Mouse (Mus musculus): ENCODE measurements around the gene Tmem186. TPM values are rescaled to one million over a fixed set of nuclear protein-coding genes. Genes with fewer than 3 reads are reported as not detected.

Gene Tmem186
- polyA plus RNA-seq, 1 experiment from 2014 or later, result 16.9 TPM

DNA sequence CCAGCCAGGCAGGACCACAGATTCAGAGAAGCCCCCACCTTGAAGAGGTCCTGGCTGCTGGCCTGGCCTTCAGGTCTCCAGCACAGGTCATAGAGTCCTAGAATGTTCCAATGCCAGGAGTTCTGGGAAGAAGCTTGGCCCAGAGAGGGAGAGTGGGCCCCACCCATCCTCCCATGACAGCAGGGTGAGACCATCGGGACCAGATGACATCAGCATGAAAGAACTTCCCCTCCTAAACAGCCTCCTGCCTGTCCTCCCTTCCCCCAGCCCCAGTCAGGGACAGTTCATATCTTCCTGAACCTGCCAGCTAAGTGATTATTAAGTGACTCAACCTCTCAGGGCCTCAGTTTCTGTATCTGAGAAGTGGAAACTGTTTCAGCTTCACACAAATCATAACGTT is 28.9 kb upstream of the Tmem186 start:
- peaks cover 30% of the 10 kb centered on the region for H3K36me3 ChIP-seq
- no peak overlapping the region for H3K4me3 ChIP-seq
- peak overlapping the region; percentile 21; the same call in 1 of the 2 replicates for H3K4me2 ChIP-seq
- ATAC-seq (ENCODE audit: insufficient number of reproducible peaks, low FRiP score), result 0 out of 2 replicates have a peak, but pooled peaks have one; percentile 22
- H3K27me3 ChIP-seq (replicated peaks), result no peaks in the 10 kb centered on the region
- H3K9ac ChIP-seq, result 0 out of 2 replicates have a peak overlapping the region, but pooled peaks have one; percentile 32
- peak overlapping the region; percentile 77 for H3K27ac ChIP-seq (ENCODE audit: poor library complexity, severe bottlenecking)
- no peaks in the 10 kb centered on the region for H3K9me3 ChIP-seq (replicated peaks)
- peaks cover 76% of the 10 kb centered on the region for H3K4me1 ChIP-seq (replicated peaks)
- 13% methylated on average over 2 of the region's 2 CpGs for WGBS

DNA sequence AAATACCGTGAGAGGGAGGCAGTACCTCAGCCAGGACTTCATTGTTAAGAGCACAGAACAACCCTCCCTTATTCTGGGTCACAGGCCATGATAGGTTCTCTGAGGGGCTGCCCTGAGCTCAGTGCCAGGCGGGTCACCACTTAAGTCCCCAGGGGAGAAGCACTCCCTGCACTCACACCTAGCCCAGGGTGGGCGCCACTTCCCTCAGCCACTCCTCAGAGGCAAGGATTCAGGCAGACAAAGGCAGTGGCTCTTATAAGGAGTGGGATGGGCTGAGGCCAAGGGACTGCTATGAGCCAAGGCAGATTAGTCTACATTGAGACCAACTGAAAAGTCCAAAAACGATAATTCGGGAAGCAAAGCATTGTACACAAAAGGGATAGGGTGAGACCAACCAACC is 27.9 kb upstream of the Tmem186 start:
- H3K4me1 ChIP-seq (replicated peaks), result peaks cover 67% of the 10 kb centered on the region
- no peaks in the 10 kb centered on the region for H3K9me3 ChIP-seq (replicated peaks)
- no peak overlapping the region for H3K4me2 ChIP-seq
- no peak overlapping the region for H3K9ac ChIP-seq
- WGBS, result 82% methylated on average over 5 of the region's 5 CpGs
- no peak for ATAC-seq (ENCODE audit: insufficient number of reproducible peaks, low FRiP score)
- H3K4me3 ChIP-seq, result no peak overlapping the region
- peaks cover 39% of the 10 kb centered on the region for H3K36me3 ChIP-seq
- no peak overlapping the region for H3K27ac ChIP-seq (ENCODE audit: poor library complexity, severe bottlenecking)
- H3K27me3 ChIP-seq (replicated peaks), result no peaks in the 10 kb centered on the region

DNA sequence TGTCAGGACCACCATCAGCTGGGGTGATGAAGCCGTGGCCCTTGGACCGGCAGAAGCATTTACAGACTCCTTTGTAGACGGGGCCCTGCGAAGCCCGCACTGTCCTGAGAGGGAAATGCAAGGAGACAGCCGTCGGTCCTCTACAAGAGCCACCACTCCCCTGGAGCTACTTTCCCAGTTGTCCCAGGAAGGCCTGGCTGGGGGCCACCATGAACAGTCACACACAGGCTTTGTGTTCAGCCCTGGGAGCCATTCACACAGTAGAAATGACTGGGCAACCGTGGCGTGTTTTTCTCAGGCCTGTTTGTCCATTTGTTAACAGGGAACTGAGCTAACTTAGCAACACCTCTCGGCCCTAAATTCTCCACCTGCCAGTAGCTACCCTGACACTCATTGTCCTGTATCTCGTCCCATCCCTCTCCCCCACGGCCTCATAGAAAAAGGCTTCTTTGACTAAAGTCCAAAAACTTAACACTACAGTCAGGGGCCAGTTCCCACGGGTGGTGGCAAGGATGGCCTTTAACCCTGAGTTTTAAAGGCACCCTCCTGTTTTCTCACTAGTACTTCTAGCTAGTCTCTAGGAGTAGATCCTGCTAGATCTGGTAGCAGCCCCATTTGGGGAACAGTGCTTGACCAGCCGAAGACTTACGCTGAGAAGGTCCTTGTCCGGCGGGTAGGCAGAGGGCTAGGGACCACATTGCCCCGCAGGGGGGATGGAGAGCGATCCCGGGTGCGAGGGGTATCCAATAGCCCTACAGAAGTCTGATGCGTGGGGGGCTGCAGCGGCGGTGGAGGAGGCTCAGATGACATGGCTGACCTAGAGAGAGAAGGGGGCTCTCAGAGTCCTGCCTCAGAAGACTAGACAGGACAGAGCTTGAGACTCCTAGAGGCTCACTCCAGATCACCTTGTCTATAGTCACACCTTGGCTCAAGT is 26.4 kb upstream of the Tmem186 start:
- 87% methylated on average over 24 of the region's 24 CpGs for WGBS
- Histone ChIP-seq H3K9ac (no peak overlapping the region), H3K9me3 (replicated peaks) (no peaks in the 10 kb centered on the region), H3K27ac (ENCODE audit: poor library complexity, severe bottlenecking) (0 out of 2 replicates have a peak overlapping the region, but pooled peaks have one; percentile 0), H3K4me1 (replicated peaks) (peaks cover 52% of the 10 kb centered on the region), H3K4me3 (no peak overlapping the region), H3K4me2 (no peak overlapping the region), H3K27me3 (replicated peaks) (no peaks in the 10 kb centered on the region), H3K36me3 (peaks cover 54% of the 10 kb centered on the region)
- no peak for ATAC-seq (ENCODE audit: insufficient number of reproducible peaks, low FRiP score)

DNA sequence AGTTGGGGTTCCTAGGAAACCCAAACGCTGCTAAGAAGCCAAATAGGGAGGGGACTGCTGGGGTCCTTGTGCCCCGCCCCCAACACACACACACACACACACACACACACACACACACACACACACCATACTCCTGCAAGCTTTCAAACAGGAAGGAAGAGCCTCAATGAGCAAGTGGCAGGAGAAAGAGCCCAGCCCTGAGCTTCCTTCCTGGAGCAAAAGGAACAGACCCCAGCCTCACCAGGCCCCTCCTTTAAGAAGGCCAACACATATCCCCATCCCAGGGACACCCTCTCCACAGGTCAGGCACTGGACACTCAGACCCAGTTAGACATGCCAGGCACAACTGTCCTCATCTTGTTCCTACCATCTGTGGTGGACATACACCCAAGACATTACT is 25.5 kb upstream of the Tmem186 start:
- Histone ChIP-seq H3K36me3 (peaks cover 61% of the 10 kb centered on the region), H3K27me3 (replicated peaks) (no peaks in the 10 kb centered on the region), H3K4me2 (no peak overlapping the region), H3K9me3 (replicated peaks) (no peaks in the 10 kb centered on the region), H3K9ac (no peak overlapping the region), H3K27ac (ENCODE audit: poor library complexity, severe bottlenecking) (no peak overlapping the region), H3K4me3 (no peak overlapping the region), H3K4me1 (replicated peaks) (peaks cover 43% of the 10 kb centered on the region)
- ATAC-seq (ENCODE audit: insufficient number of reproducible peaks, low FRiP score), result no peak
- WGBS, result 67% methylated on average over 2 of the region's 2 CpGs

DNA sequence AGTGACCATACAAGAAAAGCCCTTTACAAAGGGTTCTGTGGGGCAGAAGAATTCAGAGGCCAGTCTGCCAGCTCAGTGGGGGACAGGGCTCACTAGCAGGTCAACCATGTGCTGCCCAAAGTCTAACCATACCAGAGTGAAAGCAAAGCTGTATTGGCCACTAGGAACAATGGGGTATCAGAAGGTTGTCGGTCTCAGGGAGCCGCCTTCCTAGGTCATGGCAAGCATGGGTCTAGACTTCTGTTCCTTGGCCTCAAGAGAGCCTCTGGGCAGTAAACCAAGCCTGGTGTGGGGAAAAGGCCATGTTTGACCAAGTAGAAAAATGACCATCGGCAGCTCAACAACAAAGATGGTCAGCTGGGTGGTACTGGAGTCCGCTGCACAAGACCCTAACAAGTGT is 21.3 kb upstream of the Tmem186 start:
- H3K4me3 ChIP-seq, result no peak overlapping the region
- no peaks in the 10 kb centered on the region for H3K9me3 ChIP-seq (replicated peaks)
- peaks cover 86% of the 10 kb centered on the region for H3K36me3 ChIP-seq
- peaks cover 10% of the 10 kb centered on the region for H3K4me1 ChIP-seq (replicated peaks)
- H3K27me3 ChIP-seq (replicated peaks), result no peaks in the 10 kb centered on the region
- no peak overlapping the region for H3K4me2 ChIP-seq
- 91% methylated on average over 4 of the region's 4 CpGs for WGBS
- H3K27ac ChIP-seq (ENCODE audit: poor library complexity, severe bottlenecking), result no peak overlapping the region
- no peak for ATAC-seq (ENCODE audit: insufficient number of reproducible peaks, low FRiP score)
- no peak overlapping the region for H3K9ac ChIP-seq

DNA sequence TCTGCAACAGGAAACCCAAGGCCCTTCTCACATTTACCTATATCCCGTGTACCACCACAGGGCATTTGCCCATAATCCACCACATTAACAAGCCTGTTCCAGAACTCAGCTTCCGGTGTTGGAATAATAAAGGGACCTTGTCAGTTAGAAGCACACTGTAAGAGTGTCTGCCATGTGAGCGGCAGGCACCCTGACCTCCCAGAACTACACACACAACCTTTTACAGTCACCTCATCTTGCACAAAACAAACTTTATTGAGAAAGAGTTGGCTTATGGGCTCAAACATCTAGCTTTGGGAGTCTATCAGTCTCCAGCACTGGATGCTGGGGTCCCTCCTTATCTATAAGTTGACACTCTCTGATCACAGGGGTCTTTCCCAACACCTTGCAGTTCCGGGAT is 20.8 kb upstream of the Tmem186 start:
- Histone ChIP-seq H3K4me1 (replicated peaks) (peaks cover 10% of the 10 kb centered on the region), H3K36me3 (peaks cover 87% of the 10 kb centered on the region), H3K9ac (no peak overlapping the region), H3K4me3 (no peak overlapping the region), H3K4me2 (no peak overlapping the region), H3K9me3 (replicated peaks) (no peaks in the 10 kb centered on the region), H3K27me3 (replicated peaks) (no peaks in the 10 kb centered on the region), H3K27ac (ENCODE audit: poor library complexity, severe bottlenecking) (no peak overlapping the region)
- 74% methylated on average over 4 of the region's 4 CpGs for WGBS
- no peak for ATAC-seq (ENCODE audit: insufficient number of reproducible peaks, low FRiP score)

DNA sequence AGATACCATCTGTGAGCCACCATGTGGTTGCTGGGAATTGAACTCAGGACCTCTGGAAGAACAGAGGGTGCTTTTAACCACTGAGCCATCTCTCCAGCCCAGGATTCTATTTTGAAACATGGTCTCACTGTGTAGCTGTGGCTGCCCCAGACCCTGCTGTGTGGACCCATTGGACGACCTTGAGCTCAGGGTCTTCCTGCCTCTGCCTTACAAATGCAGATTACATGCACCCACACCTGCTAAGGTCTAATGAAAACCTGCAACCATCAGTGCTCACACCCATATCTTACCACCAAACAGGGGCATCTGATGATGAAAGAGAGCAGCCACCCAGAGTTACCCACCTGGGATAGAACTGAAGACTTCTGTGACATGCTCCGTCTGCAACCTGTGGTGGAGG is 18.7 kb upstream of the Tmem186 start:
- peaks cover 85% of the 10 kb centered on the region for H3K36me3 ChIP-seq
- 78% methylated on average over 2 of the region's 2 CpGs for WGBS

DNA sequence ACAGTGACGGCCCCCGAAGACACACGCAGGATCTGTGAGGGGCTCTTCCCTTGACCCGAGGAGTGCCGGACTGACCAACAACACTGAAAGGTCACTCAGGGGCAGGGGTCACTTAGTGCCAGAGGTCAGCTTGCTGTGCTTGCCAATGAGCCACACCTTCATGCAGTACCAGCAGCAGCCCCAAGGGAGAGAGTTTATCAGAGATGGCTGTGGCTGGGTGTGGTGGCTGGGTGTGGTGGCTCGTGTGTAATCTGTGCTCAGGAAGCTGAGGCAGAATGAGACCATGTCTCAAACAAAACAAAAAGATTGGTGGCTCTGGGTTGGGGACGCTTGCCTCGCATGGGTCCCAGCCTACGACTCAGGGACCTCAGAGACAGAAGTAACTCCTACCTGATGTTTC is 18.1 kb upstream of the Tmem186 start:
- ATAC-seq (ENCODE audit: insufficient number of reproducible peaks, low FRiP score), result no peak; the same call in 1 of the 2 replicates
- peaks cover 87% of the 10 kb centered on the region for H3K36me3 ChIP-seq
- H3K27ac ChIP-seq (ENCODE audit: poor library complexity, severe bottlenecking), result no peak overlapping the region
- WGBS, result 76% methylated on average over 9 of the region's 9 CpGs
- no peak overlapping the region for H3K4me3 ChIP-seq
- no peaks in the 10 kb centered on the region for H3K27me3 ChIP-seq (replicated peaks)
- H3K9ac ChIP-seq, result no peak overlapping the region
- no peaks in the 10 kb centered on the region for H3K9me3 ChIP-seq (replicated peaks)
- H3K4me1 ChIP-seq (replicated peaks), result peaks cover 4% of the 10 kb centered on the region; the same call in 1 of the 2 replicates
- no peak overlapping the region for H3K4me2 ChIP-seq

More for the DNA sequence above, 18.7 kb upstream of the Tmem186 start:
- Histone ChIP-seq H3K9ac (no peak overlapping the region), H3K4me2 (no peak overlapping the region), H3K27me3 (replicated peaks) (no peaks in the 10 kb centered on the region), H3K27ac (ENCODE audit: poor library complexity, severe bottlenecking) (no peak overlapping the region), H3K4me1 (replicated peaks) (peaks cover 4% of the 10 kb centered on the region; the same call in 1 of the 2 replicates), H3K4me3 (no peak overlapping the region), H3K9me3 (replicated peaks) (no peaks in the 10 kb centered on the region)
- no peak for ATAC-seq (ENCODE audit: insufficient number of reproducible peaks, low FRiP score)

DNA sequence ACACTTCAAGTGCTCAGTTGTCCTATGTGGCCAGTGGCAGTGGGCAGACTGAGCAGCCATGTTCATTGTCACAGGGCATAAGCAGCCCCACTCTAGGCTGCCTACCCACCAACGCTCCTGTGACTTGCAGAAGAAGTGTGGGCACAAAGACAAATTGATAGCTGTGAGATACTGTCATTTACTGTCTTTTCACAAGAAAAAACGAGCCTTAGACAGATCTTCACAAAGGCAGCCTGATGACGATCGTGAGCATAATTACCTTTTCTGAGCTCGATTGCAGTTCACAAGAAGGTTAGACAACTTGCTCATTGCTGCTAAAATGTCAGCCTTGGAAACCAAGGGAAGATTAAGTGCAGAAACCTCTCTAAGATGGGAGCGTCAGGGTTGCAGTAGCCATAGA is 17.6 kb upstream of the Tmem186 start:
- H3K4me1 ChIP-seq (replicated peaks), result peaks cover 4% of the 10 kb centered on the region; the same call in 1 of the 2 replicates

DNA sequence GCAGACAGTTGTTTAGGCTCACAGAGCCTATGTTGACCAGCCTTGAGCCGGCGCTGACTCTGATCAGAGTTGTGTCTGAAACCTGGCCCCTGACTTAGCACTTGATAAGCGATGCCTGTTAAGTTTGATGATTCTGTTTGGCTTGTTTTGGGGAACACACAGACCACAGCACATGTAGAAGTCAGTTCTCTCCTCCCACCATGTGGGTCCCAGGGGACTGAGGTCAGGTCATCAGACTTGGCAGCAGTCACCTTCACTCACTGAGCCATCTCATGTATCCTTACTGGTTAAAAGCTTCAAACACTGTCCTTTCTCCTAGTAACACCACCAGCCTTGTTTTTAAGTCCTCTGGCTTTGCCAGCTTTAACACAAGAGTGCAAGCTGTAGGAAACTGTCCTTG is 12.5 kb upstream of the Tmem186 start:
- no peak overlapping the region for H3K4me2 ChIP-seq
- H3K27me3 ChIP-seq (replicated peaks), result no peaks in the 10 kb centered on the region
- peaks cover 90% of the 10 kb centered on the region for H3K36me3 ChIP-seq
- H3K27ac ChIP-seq (ENCODE audit: poor library complexity, severe bottlenecking), result no peak overlapping the region
- ATAC-seq (ENCODE audit: insufficient number of reproducible peaks, low FRiP score), result no peak
- no peaks in the 10 kb centered on the region for H3K9me3 ChIP-seq (replicated peaks)
- H3K4me1 ChIP-seq (replicated peaks), result peaks cover 4% of the 10 kb centered on the region; the same call in 1 of the 2 replicates
- no peak overlapping the region for H3K9ac ChIP-seq
- no peak overlapping the region for H3K4me3 ChIP-seq
- WGBS, result 88% methylated on average over 3 of the region's 3 CpGs

More for the DNA sequence above, 17.6 kb upstream of the Tmem186 start:
- WGBS, result 83% methylated on average over 6 of the region's 6 CpGs
- Histone ChIP-seq H3K4me2 (no peak overlapping the region), H3K36me3 (peaks cover 85% of the 10 kb centered on the region), H3K9ac (no peak overlapping the region), H3K27ac (ENCODE audit: poor library complexity, severe bottlenecking) (no peak overlapping the region), H3K9me3 (replicated peaks) (no peaks in the 10 kb centered on the region), H3K27me3 (replicated peaks) (no peaks in the 10 kb centered on the region), H3K4me3 (no peak overlapping the region)
- no peak for ATAC-seq (ENCODE audit: insufficient number of reproducible peaks, low FRiP score)

DNA sequence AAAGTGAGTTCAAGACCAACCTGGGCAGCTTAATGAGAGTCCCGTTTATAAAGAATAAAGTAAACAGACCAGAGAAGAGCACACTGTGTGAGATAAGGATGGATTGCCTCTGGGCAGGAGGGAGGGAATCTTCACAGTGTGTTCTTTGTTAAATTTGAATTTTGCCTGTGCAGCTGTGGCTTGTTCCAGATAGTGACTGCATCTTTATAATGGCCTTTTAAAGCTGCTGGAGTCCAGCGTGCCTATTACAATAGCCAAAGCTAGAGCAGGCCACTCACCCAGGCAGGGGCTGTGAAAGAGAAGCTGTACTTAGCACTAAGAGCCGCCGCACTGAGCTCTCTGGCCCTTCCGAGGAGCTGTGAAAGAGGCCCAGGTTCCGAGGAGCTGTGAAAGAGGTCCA is 8.0 kb upstream of the Tmem186 start:
- ATAC-seq (ENCODE audit: insufficient number of reproducible peaks, low FRiP score), result no peak
- Histone ChIP-seq H3K27ac (ENCODE audit: poor library complexity, severe bottlenecking) (no peak overlapping the region), H3K4me2 (no peak overlapping the region), H3K9me3 (replicated peaks) (no peaks in the 10 kb centered on the region), H3K36me3 (peaks cover 76% of the 10 kb centered on the region), H3K9ac (no peak overlapping the region), H3K4me3 (no peak overlapping the region), H3K27me3 (replicated peaks) (no peaks in the 10 kb centered on the region), H3K4me1 (replicated peaks) (no peaks in the 10 kb centered on the region)
- 87% methylated on average over 6 of the region's 6 CpGs for WGBS
